In genomic region chr7:29852831-29853218, GRCm38 (mm10) we compare ENCODE assay signal across 8 mouse cellular contexts. TPM values are rescaled to one million over a fixed set of nuclear protein-coding genes. Genes with fewer than 3 reads are reported as not detected.
DNase-seq lines count a peak whose midpoint lies in the region; ATAC-seq and TF ChIP-seq lines count a peak whose summit lies in the region.

No protein-coding gene starts in this region.

- H3K9me3 ChIP-seq in lung, postnatal 0 days (ENCODE audit: low read length) = no peaks in the 10 kb centered on the region
- no peaks in the 10 kb centered on the region for H3K9me3 ChIP-seq in limb, embryonic 14.5 days (ENCODE audit: control insufficient read depth, low read length)
- no peaks in the 10 kb centered on the region for H3K9me3 ChIP-seq in stomach, embryonic 16.5 days (replicated peaks; ENCODE audit: control insufficient read depth, low read length)

- H3K36me3 ChIP-seq in lung, postnatal 0 days (ENCODE audit: insufficient read depth, low read length) = no peaks in the 10 kb centered on the region
- H3K36me3 ChIP-seq in limb, embryonic 14.5 days (ENCODE audit: control insufficient read depth, insufficient read depth, low read length) = no peaks in the 10 kb centered on the region; the same call in 1 of the 2 replicates
- no peaks in the 10 kb centered on the region for H3K36me3 ChIP-seq in stomach, embryonic 16.5 days (ENCODE audit: control insufficient read depth, insufficient read depth, low read length)

- no peak for TF ChIP-seq EP300 in lung, postnatal 0 days (IDR thresholded peaks at IDR 0.05)

- no peak for TF ChIP-seq CTCF in cerebellum, adult 2 months (IDR thresholded peaks at IDR 0.05; ENCODE audit: borderline replicate concordance, insufficient read depth, low read depth, low read length)
- TF ChIP-seq CTCF in lung, postnatal 0 days (IDR thresholded peaks at IDR 0.05) = no peak

- TF ChIP-seq POLR2A in cerebellum, adult 2 months (IDR thresholded peaks at IDR 0.05; ENCODE audit: borderline replicate concordance, insufficient read depth, low read length) = no peak
- no peak for TF ChIP-seq POLR2A in limb, embryonic 14.5 days (IDR thresholded peaks at IDR 0.05; ENCODE audit: borderline replicate concordance, extremely low read depth, insufficient read depth, insufficient read length)

- no peaks in the 10 kb centered on the region for H3K27me3 ChIP-seq in cerebellum, adult 2 months (ENCODE audit: control insufficient read depth, insufficient read depth, low read length)
- H3K27me3 ChIP-seq in lung, postnatal 0 days (replicated peaks; ENCODE audit: insufficient read depth, low read length) = no peaks in the 10 kb centered on the region
- no peaks in the 10 kb centered on the region for H3K27me3 ChIP-seq in limb, embryonic 14.5 days (ENCODE audit: control insufficient read depth, insufficient read depth, low read length)
- no peaks in the 10 kb centered on the region for H3K27me3 ChIP-seq in stomach, embryonic 16.5 days (ENCODE audit: control insufficient read depth, insufficient read depth, low read length)

- no peak for ATAC-seq in lung, postnatal 0 days
- no peak for ATAC-seq in limb, embryonic 14.5 days (ENCODE audit: low FRiP score, low read depth)
- no peak for ATAC-seq in stomach, embryonic 16.5 days (ENCODE audit: insufficient read depth, low FRiP score)
- ATAC-seq in CD4-positive, CD25-positive, alpha-beta regulatory T cell, adult 4 months = no peak

- no peak for DNase-seq in cerebellum, adult 2 months
- DNase-seq in cerebellum, adult 11-12 months = no peak
- DNase-seq in lung, postnatal 0 days (ENCODE audit: low spot score) = no peak
- no peak for DNase-seq in lung, postnatal 10 days
- DNase-seq in limb, embryonic 14.5 days (ENCODE audit: low spot score) = no peak
- DNase-seq in urinary bladder, adult 18-20 months (ENCODE audit: low spot score in 2 of 2) = no peak

- WGBS in cerebellum, adult 2 months = 38% methylated on average over 9 of the region's 9 CpGs
- whole genome bisulfite sequencing in lung, postnatal 0 days = 48% methylated on average over 9 of the region's 9 CpGs
- 56% methylated on average over 9 of the region's 9 CpGs for WGBS in limb, embryonic 14.5 days
- WGBS in stomach, embryonic 16.5 days = 58% methylated on average over 9 of the region's 9 CpGs

- peak overlapping the region; percentile 100 for H3K4me3 ChIP-seq in cerebellum, adult 2 months (replicated peaks; ENCODE audit: insufficient read depth, low read depth, low read length)
- no peak overlapping the region; the same call in 1 of the 2 replicates for H3K4me3 ChIP-seq in lung, postnatal 0 days (ENCODE audit: low read depth, low read length)
- H3K4me3 ChIP-seq in limb, embryonic 14.5 days (replicated peaks; ENCODE audit: low read length) = peak overlapping the region; percentile 45
- peak overlapping the region; percentile 68 for H3K4me3 ChIP-seq in stomach, embryonic 16.5 days (replicated peaks; ENCODE audit: low read length)

- H3K9ac ChIP-seq in lung, postnatal 0 days (replicated peaks; ENCODE audit: low read depth) = no peak overlapping the region
- peak overlapping the region; percentile 54 for H3K9ac ChIP-seq in limb, embryonic 14.5 days (ENCODE audit: low read depth, low read length, severe bottlenecking)
- H3K9ac ChIP-seq in stomach, embryonic 16.5 days (ENCODE audit: low read length) = peak overlapping the region; percentile 78

- no peaks in the 10 kb centered on the region for H3K4me1 ChIP-seq in cerebellum, adult 2 months (ENCODE audit: control insufficient read depth, insufficient read depth, low read length)
- H3K4me1 ChIP-seq in lung, postnatal 0 days (ENCODE audit: insufficient read depth, low read depth, low read length) = no peaks in the 10 kb centered on the region
- H3K4me1 ChIP-seq in limb, embryonic 14.5 days (ENCODE audit: control insufficient read depth, insufficient read depth, low read length) = no peaks in the 10 kb centered on the region
- peaks cover 5% of the 10 kb centered on the region; the same call in 1 of the 2 replicates for H3K4me1 ChIP-seq in stomach, embryonic 16.5 days (ENCODE audit: control insufficient read depth, insufficient read depth, low read length)

- no peak overlapping the region for H3K27ac ChIP-seq in cerebellum, adult 2 months (ENCODE audit: insufficient read depth, low read length)
- H3K27ac ChIP-seq in lung, postnatal 0 days (ENCODE audit: low read length) = no peak overlapping the region
- H3K27ac ChIP-seq in limb, embryonic 14.5 days (replicated peaks; ENCODE audit: low read depth, low read length) = no peak overlapping the region
- H3K27ac ChIP-seq in stomach, embryonic 16.5 days (ENCODE audit: low read length) = no peak overlapping the region

- peak overlapping the region; percentile 68 for H3K4me2 ChIP-seq in lung, postnatal 0 days (replicated peaks; ENCODE audit: low read depth, low read length)
- peak overlapping the region; percentile 63 for H3K4me2 ChIP-seq in limb, embryonic 14.5 days (replicated peaks; ENCODE audit: low read depth, low read length, severe bottlenecking)
- peak overlapping the region; percentile 94 for H3K4me2 ChIP-seq in stomach, embryonic 16.5 days (ENCODE audit: low read depth, low read length)

RNA-seq across cellular contexts. Expression of gene Zfp940, which starts 0.6 kb away (rescaled TPM):
- polyA plus RNA-seq in cerebellum, adult 2 months (2012; rRNA removed) = 10.6 and 10.8 TPM in 2 replicates
- 1.3 and 1.9 TPM in 2 replicates for polyA plus RNA-seq in lung, postnatal 0 days (2015; fragmentation: Nextera tagmentation; extraction: Ambion mirVana)
- 2.9 and 3.7 TPM in 2 replicates for polyA plus RNA-seq in limb, embryonic 14.5 days (2012; rRNA removed)
- 6.1 and 6.2 TPM in 2 replicates for polyA plus RNA-seq in limb, embryonic 14.5 days (2014; fragmentation: Nextera tagmentation; extraction: Ambion mirVana)
- 4.7 and 4.9 TPM in 2 replicates for polyA plus RNA-seq in stomach, embryonic 16.5 days (2015; fragmentation: Nextera tagmentation; extraction: Ambion mirVana)
- 1 to 10 TPM; 3.6 to 4.5 TPM for polyA plus RNA-seq in CD4-positive, CD25-positive, alpha-beta regulatory T cell, adult 4 months (2017; shearing (Covaris generic))

RNA-seq across cellular contexts. Expression of gene Zfp420, which starts 7.0 kb away (rescaled TPM):
- 12.7 and 13.6 TPM in 2 replicates for polyA plus RNA-seq in cerebellum, adult 2 months (2012; rRNA removed)
- 3.3 and 4.0 TPM in 2 replicates for polyA plus RNA-seq in lung, postnatal 0 days (2015; fragmentation: Nextera tagmentation; extraction: Ambion mirVana)
- 11.8 and 13.2 TPM in 2 replicates for polyA plus RNA-seq in limb, embryonic 14.5 days (2012; rRNA removed)
- 8.0 and 9.0 TPM in 2 replicates for polyA plus RNA-seq in limb, embryonic 14.5 days (2014; fragmentation: Nextera tagmentation; extraction: Ambion mirVana)
- polyA plus RNA-seq in stomach, embryonic 16.5 days (2015; fragmentation: Nextera tagmentation; extraction: Ambion mirVana) = 6.1 and 7.1 TPM in 2 replicates
- polyA plus RNA-seq in CD4-positive, CD25-positive, alpha-beta regulatory T cell, adult 4 months (2017; shearing (Covaris generic)) = 1 to 10 TPM; 6.7 to 9.2 TPM

RNA-seq across cellular contexts. Expression of gene Zfp790, which starts 36.9 kb away (rescaled TPM):
- polyA plus RNA-seq in cerebellum, adult 2 months (2012; rRNA removed) = 10.7 and 11.1 TPM in 2 replicates
- polyA plus RNA-seq in lung, postnatal 0 days (2015; fragmentation: Nextera tagmentation; extraction: Ambion mirVana) = 8.4 and 9.1 TPM in 2 replicates
- 5.9 and 8.0 TPM in 2 replicates for polyA plus RNA-seq in limb, embryonic 14.5 days (2012; rRNA removed)
- polyA plus RNA-seq in limb, embryonic 14.5 days (2014; fragmentation: Nextera tagmentation; extraction: Ambion mirVana) = 13.8 and 16.6 TPM in 2 replicates
- 13.0 and 13.4 TPM in 2 replicates for polyA plus RNA-seq in stomach, embryonic 16.5 days (2015; fragmentation: Nextera tagmentation; extraction: Ambion mirVana)
- polyA plus RNA-seq in CD4-positive, CD25-positive, alpha-beta regulatory T cell, adult 4 months (2017; shearing (Covaris generic)) = 10 to 100 TPM; 19.6 to 25.2 TPM

RNA-seq across cellular contexts. Expression of gene Zfp27, which starts 53.5 kb away (rescaled TPM):
- polyA plus RNA-seq in cerebellum, adult 2 months (2012; rRNA removed) = 13.7 and 14.4 TPM in 2 replicates
- 4.2 and 5.0 TPM in 2 replicates for polyA plus RNA-seq in lung, postnatal 0 days (2015; fragmentation: Nextera tagmentation; extraction: Ambion mirVana)
- polyA plus RNA-seq in limb, embryonic 14.5 days (2012; rRNA removed) = 10.1 and 11.9 TPM in 2 replicates
- 13.6 and 14.4 TPM in 2 replicates for polyA plus RNA-seq in limb, embryonic 14.5 days (2014; fragmentation: Nextera tagmentation; extraction: Ambion mirVana)
- polyA plus RNA-seq in stomach, embryonic 16.5 days (2015; fragmentation: Nextera tagmentation; extraction: Ambion mirVana) = 8.4 and 10.2 TPM in 2 replicates
- polyA plus RNA-seq in CD4-positive, CD25-positive, alpha-beta regulatory T cell, adult 4 months (2017; shearing (Covaris generic)) = 1 to 10 TPM; 2.7 to 7.6 TPM

RNA-seq across cellular contexts. Expression of gene Zfp383, which starts 55.2 kb away (rescaled TPM):
- polyA plus RNA-seq in cerebellum, adult 2 months (2012; rRNA removed) = 13.4 and 14.0 TPM in 2 replicates
- polyA plus RNA-seq in lung, postnatal 0 days (2015; fragmentation: Nextera tagmentation; extraction: Ambion mirVana) = 3.4 and 3.7 TPM in 2 replicates
- polyA plus RNA-seq in limb, embryonic 14.5 days (2012; rRNA removed) = 13.8 and 13.9 TPM in 2 replicates
- polyA plus RNA-seq in limb, embryonic 14.5 days (2014; fragmentation: Nextera tagmentation; extraction: Ambion mirVana) = 9.5 and 10.5 TPM in 2 replicates
- 4.0 and 4.2 TPM in 2 replicates for polyA plus RNA-seq in stomach, embryonic 16.5 days (2015; fragmentation: Nextera tagmentation; extraction: Ambion mirVana)
- under 1 TPM; 0.98 to 0.99 TPM for polyA plus RNA-seq in CD4-positive, CD25-positive, alpha-beta regulatory T cell, adult 4 months (2017; shearing (Covaris generic))
